Mouse (Mus musculus) erythroblast, embryonic 14.5 days (primary cell): Measurements from ENCODE around the gene Kcnk18. TPM values are rescaled to one million over a fixed set of nuclear protein-coding genes. Genes with fewer than 3 reads are reported as not detected.

ENCODE experiments used
- H3K27me3 ChIP-seq: 2 replicates; pipeline ENCODE4 v1.6.1; 2012; ENCODE audit warnings: inconsistent platforms; ENCODE audit not compliant: control insufficient read depth
- H3K36me3 ChIP-seq: 2 replicates; pipeline ENCODE4 v1.6.1; 2012; ENCODE audit warnings: mild to moderate bottlenecking, inconsistent platforms; ENCODE audit not compliant: control insufficient read depth
- H3K4me1 ChIP-seq: 2 replicates; pipeline ENCODE4 v1.6.1; 2012; ENCODE audit warnings: inconsistent platforms; ENCODE audit not compliant: control insufficient read depth
- H3K4me3 ChIP-seq: replicated peaks from 2 replicates; pipeline ENCODE3; 2012; ENCODE audit warnings: moderate library complexity, mild to moderate bottlenecking, inconsistent platforms
- H3K9me3 ChIP-seq: 2 replicates; pipeline ENCODE4 v1.6.1; 2012; ENCODE audit warnings: low read length, inconsistent platforms, mixed read lengths; ENCODE audit not compliant: control insufficient read depth
- GATA1 ChIP-seq: IDR thresholded peaks from 2 replicates; pipeline ENCODE4 v1.6.1; 2012; ENCODE audit warnings: low read length, inconsistent platforms, mixed read lengths
- TAL1 ChIP-seq: IDR thresholded peaks from 3 replicates; pipeline ENCODE4 v1.6.1; 2012; ENCODE audit warnings: low read length, inconsistent platforms, mixed read lengths
- polyA plus RNA-seq: library from polyadenylated mRNA; stranded (reverse); fragments of >175 nt; gene quantifications from 2 replicates; pipeline ENCODE4 v1.2.3, GENCODE M21; 2012

The Kcnk18 gene
- polyA plus RNA-seq: not detected in 2 replicates

DNA sequence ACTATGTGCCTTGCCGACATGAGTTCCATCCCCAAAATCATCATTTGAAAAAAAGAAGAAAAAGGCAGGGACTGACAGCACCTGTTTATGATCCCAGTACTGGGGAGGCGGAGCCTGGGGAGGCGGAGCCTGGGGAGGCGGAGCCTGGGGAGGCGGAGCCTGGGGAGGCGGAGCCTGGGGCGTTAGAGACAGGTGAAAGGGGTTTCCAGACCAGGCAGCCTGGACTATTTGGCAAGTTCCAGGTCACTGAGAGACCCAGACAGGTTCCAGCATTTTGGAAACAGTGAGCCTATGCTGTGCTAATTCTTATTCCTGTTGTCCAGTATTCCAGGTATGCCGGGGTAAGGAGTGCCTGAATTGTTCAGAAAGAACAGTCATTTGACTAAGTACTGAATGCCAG is at the start of gene Kcnk18:
TSS of gene Kcnk18 (plus strand) at position 224 of the 400 bp plus-strand sequence.
- TF ChIP-seq GATA1 (no peak), TAL1 (no peak)
- H3K36me3 ChIP-seq: no peaks in the 10 kb centered on the region
- no peaks in the 10 kb centered on the region for H3K27me3 ChIP-seq
- no peak within 1 kb of the TSS for H3K4me3 ChIP-seq
- no peaks in the 10 kb centered on the region for H3K4me1 ChIP-seq
- H3K9me3 ChIP-seq: 0 out of 2 replicates have a peak, but pooled peaks cover 2% of the 10 kb centered on the region

DNA sequence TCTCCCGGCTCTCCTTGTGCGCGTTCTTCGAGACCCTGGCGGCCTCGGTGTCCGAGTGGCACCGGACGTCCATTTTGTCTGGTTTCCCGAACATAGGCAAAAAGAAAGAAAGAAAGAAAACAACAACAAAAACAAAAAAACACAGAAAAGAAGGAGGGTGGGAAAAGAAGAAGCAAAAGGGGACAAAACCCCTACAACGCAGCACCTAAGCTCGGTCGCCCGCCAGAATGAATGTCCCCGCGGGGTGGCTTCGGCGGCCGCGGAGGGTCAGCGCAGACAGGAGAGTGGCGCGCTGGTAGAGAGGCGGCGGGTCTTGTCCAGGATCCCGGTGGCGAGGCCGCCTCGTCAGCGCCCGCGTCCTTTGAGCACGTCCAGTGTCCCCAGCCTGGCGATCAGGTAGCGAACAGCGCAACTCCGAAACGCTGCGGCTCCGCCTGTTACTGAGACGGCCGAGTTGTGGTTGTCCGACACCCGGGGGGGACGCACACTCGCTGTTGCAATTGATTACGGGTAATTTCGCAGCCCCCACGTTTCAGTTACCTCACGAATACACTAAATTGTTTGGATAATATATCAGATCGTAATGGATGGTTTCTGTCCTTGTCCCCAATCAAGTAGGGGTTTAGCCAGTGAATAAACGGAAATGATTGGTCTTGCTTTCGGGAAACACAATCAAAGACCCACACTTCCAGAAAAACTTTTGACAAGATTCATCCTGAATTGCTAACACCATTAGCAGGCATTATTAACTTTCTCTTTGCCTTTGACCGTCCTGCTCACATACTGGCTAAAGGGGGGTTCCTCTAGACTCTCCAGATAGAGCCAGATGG is 48.9 kb upstream of the Kcnk18 start, which contains the start of gene Vax1:
TSS of gene Vax1 (minus strand) at position 121 of the 830 bp plus-strand sequence.
- peaks cover 95% of the 10 kb centered on the region for H3K27me3 ChIP-seq
- H3K36me3 ChIP-seq: no peaks in the 10 kb centered on the region
- H3K4me1 ChIP-seq: no peaks in the 10 kb centered on the region
- H3K9me3 ChIP-seq: no peaks in the 10 kb centered on the region; the same call in 1 of the 2 replicates
- TF ChIP-seq TAL1: no peak
- no peak for TF ChIP-seq GATA1
- H3K4me3 ChIP-seq: no peak within 1 kb of the TSS

- H3K4me1 ChIP-seq: no peaks in the 10 kb centered on the region
- TF ChIP-seq GATA1 (no peak), TAL1 (no peak)
- peaks cover 94% of the 10 kb centered on the region for H3K27me3 ChIP-seq
- H3K4me3 ChIP-seq: no peak overlapping the region
- H3K36me3 ChIP-seq: no peaks in the 10 kb centered on the region
- H3K9me3 ChIP-seq: no peaks in the 10 kb centered on the region; the same call in 1 of the 2 replicates
Measured at GRCm38 (mm10) chr19:59170766-59171095, 48.3 kb upstream of the Kcnk18 start.

- TF ChIP-seq TAL1 (no peak), GATA1 (no peak)
Measured at GRCm38 (mm10) chr19:59171151-59171870, 47.7 kb upstream of the Kcnk18 start.

GRCm38 (mm10) chr19:59171871-59172245 is 47.2 kb upstream of the Kcnk18 start:
- Histone ChIP-seq H3K4me1 (no peaks in the 10 kb centered on the region), H3K9me3 (no peaks in the 10 kb centered on the region; the same call in 1 of the 2 replicates), H3K4me3 (no peak overlapping the region), H3K36me3 (no peaks in the 10 kb centered on the region), H3K27me3 (peaks cover 87% of the 10 kb centered on the region)
- no peak for TF ChIP-seq TAL1

More at GRCm38 (mm10) chr19:59171151-59171870, 47.7 kb upstream of the Kcnk18 start:
- no peaks in the 10 kb centered on the region; the same call in 1 of the 2 replicates for H3K9me3 ChIP-seq
- no peaks in the 10 kb centered on the region for H3K36me3 ChIP-seq
- peaks cover 92% of the 10 kb centered on the region for H3K27me3 ChIP-seq
- H3K4me3 ChIP-seq: no peak overlapping the region
- H3K4me1 ChIP-seq: no peaks in the 10 kb centered on the region

DNA sequence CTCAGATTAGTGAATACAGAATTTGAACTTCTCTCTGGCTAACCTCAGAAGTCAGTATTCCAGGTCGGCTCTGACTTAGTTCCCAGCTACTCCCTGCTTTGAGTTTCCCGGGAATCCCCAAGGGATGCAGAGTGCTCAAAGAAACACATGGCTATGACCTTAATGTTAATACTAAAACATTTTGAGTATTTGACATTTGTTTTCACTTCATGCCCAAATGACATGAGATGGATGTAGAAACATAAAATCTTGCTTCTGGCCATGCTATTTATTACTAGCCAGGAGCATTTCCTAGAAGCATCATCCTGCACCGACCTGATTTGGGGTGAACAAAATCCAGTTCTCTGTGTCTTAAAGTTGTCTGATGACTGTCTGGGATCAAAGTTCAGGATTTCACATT is 46.2 kb upstream of the Kcnk18 start:
- H3K9me3 ChIP-seq: no peaks in the 10 kb centered on the region; the same call in 1 of the 2 replicates
- TF ChIP-seq GATA1 (no peak), TAL1 (no peak)
- no peak overlapping the region for H3K4me3 ChIP-seq
- no peaks in the 10 kb centered on the region for H3K36me3 ChIP-seq
- no peaks in the 10 kb centered on the region for H3K4me1 ChIP-seq
- peaks cover 78% of the 10 kb centered on the region for H3K27me3 ChIP-seq

- no peak overlapping the region for H3K4me3 ChIP-seq
- H3K27me3 ChIP-seq: peaks cover 71% of the 10 kb centered on the region
- no peaks in the 10 kb centered on the region; the same call in 1 of the 2 replicates for H3K9me3 ChIP-seq
- H3K36me3 ChIP-seq: no peaks in the 10 kb centered on the region
- no peak for TF ChIP-seq TAL1
- no peak for TF ChIP-seq GATA1
- no peaks in the 10 kb centered on the region for H3K4me1 ChIP-seq
Measured at GRCm38 (mm10) chr19:59173341-59174015, 45.5 kb upstream of the Kcnk18 start.

DNA sequence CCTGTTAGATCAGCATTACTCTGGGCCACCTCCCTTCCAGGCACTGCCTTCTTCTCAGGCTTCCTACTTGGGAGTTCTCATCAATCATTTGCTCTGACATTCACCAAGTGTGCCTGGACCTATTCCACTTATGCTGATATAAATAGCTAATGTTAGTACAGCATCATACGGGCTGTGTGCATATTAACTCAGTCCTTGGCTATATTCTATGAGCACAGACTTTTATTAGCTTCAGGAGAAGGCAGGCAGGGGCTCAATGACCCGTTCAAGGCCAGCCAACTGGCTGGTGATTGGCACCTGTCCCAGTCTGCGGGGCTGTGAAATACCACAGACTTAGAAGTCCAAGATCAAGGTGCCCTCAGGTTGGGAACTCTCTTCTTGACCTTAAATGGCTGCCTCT is 35.0 kb upstream of the Kcnk18 start:
- H3K27me3 ChIP-seq: peaks cover 11% of the 10 kb centered on the region
- no peaks in the 10 kb centered on the region for H3K36me3 ChIP-seq
- H3K9me3 ChIP-seq: no peaks in the 10 kb centered on the region
- H3K4me3 ChIP-seq: no peak overlapping the region
- TF ChIP-seq TAL1: no peak
- TF ChIP-seq GATA1: no peak
- no peaks in the 10 kb centered on the region for H3K4me1 ChIP-seq

DNA sequence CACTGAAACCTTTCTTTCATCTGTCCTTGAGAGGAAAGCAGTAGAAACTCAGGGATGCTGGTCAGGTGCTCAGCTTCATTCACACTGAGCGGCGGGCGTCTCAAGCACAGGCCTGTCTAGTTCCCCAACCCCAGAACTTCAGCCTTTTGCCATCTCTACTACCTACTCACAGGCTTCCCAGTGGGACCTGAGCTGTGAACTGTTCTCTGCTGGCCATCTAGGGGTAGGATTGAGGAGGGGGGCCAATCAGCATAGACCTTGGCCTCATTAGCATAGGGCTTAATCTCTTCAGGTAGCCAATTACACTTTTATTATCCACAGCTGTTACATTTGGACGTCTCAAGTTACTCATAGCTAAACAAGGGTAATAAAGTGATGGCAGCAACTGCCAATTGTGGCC is 30.0 kb upstream of the Kcnk18 start:
- Histone ChIP-seq H3K27me3 (peaks cover 49% of the 10 kb centered on the region), H3K9me3 (no peaks in the 10 kb centered on the region), H3K4me1 (no peaks in the 10 kb centered on the region), H3K4me3 (no peak overlapping the region), H3K36me3 (no peaks in the 10 kb centered on the region)
- TF ChIP-seq TAL1 (no peak), GATA1 (no peak)
